Mouse (Mus musculus): ENCODE measurements around the gene Aqp6. TPM values are rescaled to one million over a fixed set of nuclear protein-coding genes. Genes with fewer than 3 reads are reported as not detected.

Aqp6 gene
- polyA plus RNA-seq, 1 experiment = not detected

DNA sequence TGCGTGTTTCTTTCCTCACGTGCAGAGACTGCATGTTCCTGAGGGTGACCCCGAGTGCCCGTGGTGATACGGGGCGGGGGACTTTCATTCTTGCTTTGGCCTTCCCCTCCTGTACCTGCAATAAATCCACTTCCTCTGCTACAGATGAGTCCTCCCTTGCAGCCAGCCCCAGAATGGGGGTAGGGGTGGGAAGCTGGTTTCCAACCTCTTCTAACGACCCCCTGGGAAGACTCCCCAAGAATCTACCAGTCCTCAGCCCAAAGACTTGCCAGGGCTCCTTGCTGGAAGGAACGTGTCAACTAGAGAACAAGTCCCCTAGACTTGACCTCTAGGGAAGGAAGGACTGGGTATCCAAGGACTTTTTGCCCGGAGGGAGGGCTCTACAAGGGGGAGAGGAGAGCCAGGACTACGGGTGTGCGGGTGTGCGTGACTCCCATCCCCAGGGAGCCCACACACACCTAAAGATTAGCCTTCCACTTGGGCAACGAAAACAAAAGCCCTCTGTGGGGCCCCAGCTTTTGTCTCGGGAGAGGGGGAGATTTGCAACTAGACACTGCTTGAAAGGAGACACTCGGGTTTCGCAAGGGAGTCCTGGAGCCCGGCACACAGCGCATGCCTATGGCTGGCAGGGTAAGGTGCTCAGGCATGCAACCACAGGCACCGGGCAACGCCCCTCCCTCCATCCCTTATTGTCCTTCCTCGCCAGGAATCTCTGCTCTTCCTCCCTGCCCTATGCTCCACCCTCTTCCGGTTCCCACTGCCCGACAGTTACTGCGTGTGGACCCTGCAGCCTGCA, 16.6 kb upstream of the Aqp6 start:
- H3K4me3 ChIP-seq (ENCODE audit: insufficient read depth, low read length) = peak overlapping the region; percentile 45
- TF ChIP-seq CTCF (IDR thresholded peaks at IDR 0.05; ENCODE audit: low read depth, low read length) = no peak

GRCm38 (mm10) chr15:99585741-99586140, 15.5 kb upstream of the Aqp6 start:
- TF ChIP-seq POLR2A (IDR thresholded peaks at IDR 0.05; ENCODE audit: borderline replicate concordance, low read depth, low read length) (no peak), CTCF (IDR thresholded peaks at IDR 0.05; ENCODE audit: low read depth, low read length) (no peak)
- no peak overlapping the region for H3K4me3 ChIP-seq (ENCODE audit: insufficient read depth, low read length)
- H3K27ac ChIP-seq (ENCODE audit: insufficient read depth, low read depth, low read length) = no peak overlapping the region
- peaks cover 14% of the 10 kb centered on the region for H3K4me1 ChIP-seq (ENCODE audit: control insufficient read depth, insufficient read depth, low read length)

More for the DNA sequence above, 16.6 kb upstream of the Aqp6 start:
- peaks cover 14% of the 10 kb centered on the region for H3K4me1 ChIP-seq (ENCODE audit: control insufficient read depth, insufficient read depth, low read length)
- no peak overlapping the region for H3K27ac ChIP-seq (ENCODE audit: insufficient read depth, low read depth, low read length)

DNA sequence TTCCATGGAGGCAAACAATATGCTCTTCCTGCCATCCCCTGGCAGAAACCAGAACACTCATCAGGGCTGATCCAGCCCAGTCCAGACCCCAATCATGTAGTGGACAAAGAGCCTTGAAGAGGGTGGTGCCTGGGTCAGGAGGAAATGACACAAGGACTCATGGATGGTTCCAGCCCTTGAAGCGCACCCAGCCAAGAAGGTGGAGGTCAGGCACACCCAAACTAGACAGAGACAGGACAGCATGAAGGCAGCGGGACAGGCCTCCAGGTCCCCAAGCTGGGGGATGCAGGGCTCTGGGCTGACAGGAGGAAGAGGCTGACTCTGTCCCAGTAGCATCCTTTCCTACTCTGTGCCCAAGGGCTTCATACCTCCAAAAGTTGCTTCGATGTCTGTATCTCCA, 14.7 kb upstream of the Aqp6 start:
- H3K4me3 ChIP-seq (ENCODE audit: insufficient read depth, low read length) = no peak overlapping the region
- H3K4me1 ChIP-seq (ENCODE audit: control insufficient read depth, insufficient read depth, low read length) = peaks cover 14% of the 10 kb centered on the region
- TF ChIP-seq CTCF (IDR thresholded peaks at IDR 0.05; ENCODE audit: low read depth, low read length) (no peak), POLR2A (IDR thresholded peaks at IDR 0.05; ENCODE audit: borderline replicate concordance, low read depth, low read length) (no peak)
- H3K27ac ChIP-seq (ENCODE audit: insufficient read depth, low read depth, low read length) = no peak overlapping the region

- no peak for TF ChIP-seq CTCF (IDR thresholded peaks at IDR 0.05; ENCODE audit: low read depth, low read length)
- no peak for TF ChIP-seq POLR2A (IDR thresholded peaks at IDR 0.05; ENCODE audit: borderline replicate concordance, low read depth, low read length)
- Histone ChIP-seq H3K4me1 (ENCODE audit: control insufficient read depth, insufficient read depth, low read length) (peaks cover 12% of the 10 kb centered on the region), H3K27ac (ENCODE audit: insufficient read depth, low read depth, low read length) (no peak overlapping the region), H3K4me3 (ENCODE audit: insufficient read depth, low read length) (no peak overlapping the region)
These were observed 12.0 kb upstream of the Aqp6 start for GRCm38 (mm10) chr15:99589237-99589636.

GRCm38 (mm10) chr15:99589704-99590103, 11.5 kb upstream of the Aqp6 start:
- Histone ChIP-seq H3K27ac (ENCODE audit: insufficient read depth, low read depth, low read length) (no peak overlapping the region), H3K4me1 (ENCODE audit: control insufficient read depth, insufficient read depth, low read length) (peaks cover 8% of the 10 kb centered on the region), H3K4me3 (ENCODE audit: insufficient read depth, low read length) (no peak overlapping the region)
- TF ChIP-seq POLR2A (IDR thresholded peaks at IDR 0.05; ENCODE audit: borderline replicate concordance, low read depth, low read length) (no peak), CTCF (IDR thresholded peaks at IDR 0.05; ENCODE audit: low read depth, low read length) (no peak)

DNA sequence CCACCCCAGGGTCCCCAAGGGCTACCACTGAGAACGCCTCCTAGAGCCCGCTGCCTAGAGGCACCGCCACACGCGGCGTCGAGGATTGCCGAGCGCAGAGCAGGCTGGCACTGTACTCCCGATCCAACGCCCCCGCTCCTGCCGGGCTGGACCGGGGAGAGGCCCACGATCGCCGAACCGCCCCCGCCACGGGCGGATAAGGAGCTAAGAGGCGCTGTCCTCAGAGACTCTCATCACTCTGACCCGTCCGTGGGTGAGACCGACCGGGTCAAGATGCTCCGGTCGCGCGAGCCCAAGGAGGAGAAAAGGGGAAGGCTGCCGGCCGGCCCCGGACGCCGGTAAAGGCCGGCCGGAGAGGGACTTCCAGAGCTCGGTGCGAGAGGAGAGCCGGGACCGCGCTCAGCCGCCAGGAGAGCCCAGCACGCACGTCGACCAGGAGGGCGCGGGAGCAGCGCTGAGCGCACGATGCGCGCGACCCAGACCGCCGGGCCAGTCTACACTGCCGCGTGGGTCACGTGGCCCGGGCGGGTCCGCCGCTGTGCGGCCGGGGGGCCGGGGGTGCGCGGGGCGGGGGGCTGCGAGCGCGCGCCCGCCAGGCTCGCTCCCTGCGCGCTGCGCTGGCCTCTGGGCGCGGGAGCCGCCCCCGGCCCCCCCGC, 10.6 kb upstream of the Aqp6 start, which contains the start of gene Aqp5:
Gene Aqp5 (plus strand): TSS at position 354 of the 656 bp plus-strand sequence.
- TF ChIP-seq CTCF (IDR thresholded peaks at IDR 0.05; ENCODE audit: low read depth, low read length) (no peak), POLR2A (IDR thresholded peaks at IDR 0.05; ENCODE audit: borderline replicate concordance, low read depth, low read length) (no peak)
- Histone ChIP-seq H3K4me3 (ENCODE audit: insufficient read depth, low read length) (no peak within 1 kb of the TSS), H3K27ac (ENCODE audit: insufficient read depth, low read depth, low read length) (no peak within 1 kb of the TSS), H3K4me1 (ENCODE audit: control insufficient read depth, insufficient read depth, low read length) (no peaks in the 10 kb centered on the region)

GRCm38 (mm10) chr15:99592177-99592576, 9.0 kb upstream of the Aqp6 start:
- TF ChIP-seq CTCF (IDR thresholded peaks at IDR 0.05; ENCODE audit: low read depth, low read length) (no peak), POLR2A (IDR thresholded peaks at IDR 0.05; ENCODE audit: borderline replicate concordance, low read depth, low read length) (no peak)
- Histone ChIP-seq H3K4me1 (ENCODE audit: control insufficient read depth, insufficient read depth, low read length) (no peaks in the 10 kb centered on the region), H3K4me3 (ENCODE audit: insufficient read depth, low read length) (no peak overlapping the region), H3K27ac (ENCODE audit: insufficient read depth, low read depth, low read length) (no peak overlapping the region)

GRCm38 (mm10) chr15:99592877-99593276, 8.3 kb upstream of the Aqp6 start:
- H3K4me3 ChIP-seq (ENCODE audit: insufficient read depth, low read length) = no peak overlapping the region
- TF ChIP-seq POLR2A (IDR thresholded peaks at IDR 0.05; ENCODE audit: borderline replicate concordance, low read depth, low read length) = no peak
- TF ChIP-seq CTCF (IDR thresholded peaks at IDR 0.05; ENCODE audit: low read depth, low read length) = no peak
- no peak overlapping the region for H3K27ac ChIP-seq (ENCODE audit: insufficient read depth, low read depth, low read length)
- no peaks in the 10 kb centered on the region for H3K4me1 ChIP-seq (ENCODE audit: control insufficient read depth, insufficient read depth, low read length)

DNA sequence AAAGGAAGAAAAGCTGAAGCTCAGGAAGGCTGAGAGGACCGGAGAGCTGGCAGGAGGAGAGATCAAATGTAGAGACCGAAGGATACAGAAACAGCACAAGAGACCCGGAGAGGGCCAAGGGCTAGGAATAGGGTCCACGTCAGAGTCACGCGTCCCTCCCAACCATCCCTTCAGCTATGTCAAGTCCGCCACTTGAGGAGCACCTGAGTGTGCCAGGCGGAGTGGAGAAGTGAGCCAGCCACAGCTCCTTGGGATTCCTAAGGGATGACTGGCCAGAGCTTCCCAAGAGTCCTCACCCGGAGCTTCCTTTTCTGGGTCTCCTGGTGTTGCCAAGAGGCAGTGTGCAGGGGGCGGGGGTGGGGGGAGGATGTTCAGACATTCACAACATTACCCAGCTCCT, 6.2 kb upstream of the Aqp6 start:
- Histone ChIP-seq H3K4me1 (ENCODE audit: control insufficient read depth, insufficient read depth, low read length) (no peaks in the 10 kb centered on the region), H3K4me3 (ENCODE audit: insufficient read depth, low read length) (no peak overlapping the region), H3K27ac (ENCODE audit: insufficient read depth, low read depth, low read length) (no peak overlapping the region)
- TF ChIP-seq CTCF (IDR thresholded peaks at IDR 0.05; ENCODE audit: low read depth, low read length) (no peak), POLR2A (IDR thresholded peaks at IDR 0.05; ENCODE audit: borderline replicate concordance, low read depth, low read length) (no peak)

DNA sequence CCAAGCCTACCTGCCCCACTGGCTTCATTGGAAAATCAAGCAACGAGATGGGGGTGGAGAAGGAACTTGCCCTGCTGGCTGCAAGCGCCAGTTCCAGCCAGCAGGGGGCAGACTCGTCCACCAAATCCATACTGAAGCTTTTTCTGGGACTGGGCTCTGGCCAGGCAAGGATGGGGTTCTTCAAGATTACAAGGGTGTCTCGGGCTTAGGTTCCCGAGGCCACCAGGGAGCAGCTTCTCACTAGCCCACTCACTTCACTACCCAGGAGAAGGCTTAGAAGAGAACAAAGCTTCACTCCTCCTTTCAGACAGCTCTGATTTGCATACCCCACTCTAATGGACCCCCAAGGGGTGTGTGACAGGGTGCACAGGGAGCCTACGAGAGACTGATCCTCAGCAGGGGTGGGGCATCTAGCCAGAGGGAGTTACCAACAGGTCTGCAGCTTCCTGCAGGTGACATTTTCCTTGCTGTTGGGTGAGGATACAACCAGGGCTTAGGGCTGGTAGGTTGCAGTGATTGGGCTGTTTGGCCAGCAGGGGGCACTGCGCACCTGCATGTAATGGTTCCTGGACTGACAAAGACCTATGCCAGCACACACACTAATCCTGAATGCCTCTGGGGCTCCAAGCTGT, 5.0 kb upstream of the Aqp6 start:
- no peak for TF ChIP-seq POLR2A (IDR thresholded peaks at IDR 0.05; ENCODE audit: borderline replicate concordance, low read depth, low read length)
- peak; percentile 92 for TF ChIP-seq CTCF (IDR thresholded peaks at IDR 0.05; ENCODE audit: low read depth, low read length)
- Histone ChIP-seq H3K4me1 (ENCODE audit: control insufficient read depth, insufficient read depth, low read length) (no peaks in the 10 kb centered on the region), H3K4me3 (ENCODE audit: insufficient read depth, low read length) (no peak overlapping the region), H3K27ac (ENCODE audit: insufficient read depth, low read depth, low read length) (no peak overlapping the region)
